Comparison of ENCODE assay signal across 16 mouse cellular contexts in genomic region chr16:45413497-45413896, GRCm38 (mm10). TPM values are rescaled to one million over a fixed set of nuclear protein-coding genes. Genes with fewer than 3 reads are reported as not detected.
DNase-seq lines count a peak whose midpoint lies in the region; ATAC-seq and TF ChIP-seq lines count a peak whose summit lies in the region.
"Had no signal": no experiment of that assay in that cellular context is flagged by ENCODE, and none has a peak within 500 bp of the region (broad histone marks: within the 10 kb centered on the region; RNA-seq: fewer than 3 reads in every experiment).

No protein-coding gene starts in this region.

- TF ChIP-seq POLR2A in brain, embryonic 14.5 days (IDR thresholded peaks at IDR 0.05; ENCODE audit: borderline replicate concordance, extremely low read depth, insufficient read depth, insufficient read length, poor library complexity, severe bottlenecking) = no peak

- H3K4me1 ChIP-seq in forebrain, embryonic 14.5 days (ENCODE audit: control insufficient read depth, insufficient read depth, low read length) = no peaks in the 10 kb centered on the region
- no peaks in the 10 kb centered on the region for H3K4me1 ChIP-seq in forebrain, embryonic 13.5 days
- H3K4me1 ChIP-seq in lung, embryonic 14.5 days (ENCODE audit: insufficient read depth) = no peaks in the 10 kb centered on the region
- no peaks in the 10 kb centered on the region for H3K4me1 ChIP-seq in hindbrain, embryonic 13.5 days (replicated peaks)
- H3K4me1 ChIP-seq: neural tube, embryonic 12.5 days had no signal

- H3K4me3 ChIP-seq in forebrain, embryonic 14.5 days (ENCODE audit: low read depth, low read length) = no peak overlapping the region
- H3K4me3 ChIP-seq in forebrain, embryonic 13.5 days = no peak overlapping the region
- H3K4me3 ChIP-seq in lung, embryonic 14.5 days (ENCODE audit: low read depth, low read length) = no peak overlapping the region
- no peak overlapping the region for H3K4me3 ChIP-seq in hindbrain, embryonic 13.5 days
- H3K4me3 ChIP-seq: neural tube, embryonic 12.5 days had no signal

- no peak for ATAC-seq in forebrain, embryonic 14.5 days
- no peak for ATAC-seq in forebrain, embryonic 13.5 days
- no peak for ATAC-seq in lung, embryonic 14.5 days (ENCODE audit: insufficient read depth)
- no peak for ATAC-seq in hindbrain, embryonic 13.5 days (ENCODE audit: low FRiP score)
- ATAC-seq: hindbrain, embryonic 16.5 days had no signal

- DNase-seq in forebrain, embryonic 14.5 days (ENCODE audit: low spot score) = peak; percentile 28
- DNase-seq in lung, embryonic 14.5 days = no peak
- DNase-seq in lung, postnatal 4 days = no peak
- DNase-seq in brain, embryonic 14.5 days (ENCODE audit: low read depth) = peak; percentile 34
- peak; percentile 80 for DNase-seq in splenic B cell, adult 2 months (ENCODE audit: low read depth, low spot score)
- DNase-seq in ovary, adult 18-20 months (ENCODE audit: low spot score) = no peak
- DNase-seq: adrenal gland, postnatal 10 days; cerebellum, adult 9-11 months; left cerebral cortex, postnatal 4 days; spleen, adult 18-20 months; thymus, postnatal 4 days had no signal

- no peaks in the 10 kb centered on the region for H3K27me3 ChIP-seq in forebrain, embryonic 14.5 days (replicated peaks; ENCODE audit: control insufficient read depth, insufficient read depth, low read length)
- no peaks in the 10 kb centered on the region for H3K27me3 ChIP-seq in forebrain, embryonic 13.5 days
- no peaks in the 10 kb centered on the region for H3K27me3 ChIP-seq in lung, embryonic 14.5 days (ENCODE audit: insufficient read depth, low read length)
- no peaks in the 10 kb centered on the region for H3K27me3 ChIP-seq in splenic B cell, adult 2 months (ENCODE audit: control insufficient read depth, insufficient read depth, low read length, poor library complexity, severe bottlenecking)
- no peaks in the 10 kb centered on the region for H3K27me3 ChIP-seq in hindbrain, embryonic 13.5 days
- H3K27me3 ChIP-seq: neural tube, embryonic 12.5 days had no signal

- TF ChIP-seq CTCF in lung, embryonic 14.5 days (IDR thresholded peaks at IDR 0.05; ENCODE audit: low read depth) = peak; percentile 29; the same call in 1 of the 2 replicates
- no peak for TF ChIP-seq CTCF in brain, embryonic 14.5 days (IDR thresholded peaks at IDR 0.05; ENCODE audit: borderline replicate concordance, extremely low read depth, insufficient read depth, insufficient read length)

- H3K27ac ChIP-seq in forebrain, embryonic 14.5 days (ENCODE audit: low read depth, low read length) = no peak overlapping the region
- no peak overlapping the region for H3K27ac ChIP-seq in forebrain, embryonic 13.5 days
- H3K27ac ChIP-seq in lung, embryonic 14.5 days (ENCODE audit: low read depth) = no peak overlapping the region
- H3K27ac ChIP-seq in hindbrain, embryonic 13.5 days = no peak overlapping the region
- H3K27ac ChIP-seq: macrophage; neural tube, embryonic 12.5 days had no signal

- H3K9me3 ChIP-seq in forebrain, embryonic 14.5 days (replicated peaks; ENCODE audit: control insufficient read depth, low read length) = no peaks in the 10 kb centered on the region
- H3K9me3 ChIP-seq in forebrain, embryonic 13.5 days (replicated peaks) = no peaks in the 10 kb centered on the region
- H3K9me3 ChIP-seq in lung, embryonic 14.5 days (ENCODE audit: low read depth, low read length) = no peaks in the 10 kb centered on the region
- no peaks in the 10 kb centered on the region for H3K9me3 ChIP-seq in hindbrain, embryonic 13.5 days
- H3K9me3 ChIP-seq: neural tube, embryonic 12.5 days had no signal

- H3K4me2 ChIP-seq in forebrain, embryonic 14.5 days (ENCODE audit: low read length) = no peak overlapping the region
- H3K4me2 ChIP-seq in forebrain, embryonic 13.5 days = no peak overlapping the region
- no peak overlapping the region for H3K4me2 ChIP-seq in lung, embryonic 14.5 days
- H3K4me2 ChIP-seq in hindbrain, embryonic 13.5 days = no peak overlapping the region
- H3K4me2 ChIP-seq: neural tube, embryonic 12.5 days had no signal

- no peaks in the 10 kb centered on the region for H3K36me3 ChIP-seq in forebrain, embryonic 14.5 days (ENCODE audit: control insufficient read depth, insufficient read depth, low read length)
- H3K36me3 ChIP-seq in forebrain, embryonic 13.5 days (ENCODE audit: poor library complexity, severe bottlenecking) = no peaks in the 10 kb centered on the region
- no peaks in the 10 kb centered on the region for H3K36me3 ChIP-seq in lung, embryonic 14.5 days (ENCODE audit: insufficient read depth)
- no peaks in the 10 kb centered on the region for H3K36me3 ChIP-seq in splenic B cell, adult 2 months (ENCODE audit: control insufficient read depth, insufficient read depth, low read length, poor library complexity, severe bottlenecking)
- H3K36me3 ChIP-seq in hindbrain, embryonic 13.5 days = no peaks in the 10 kb centered on the region
- H3K36me3 ChIP-seq: neural tube, embryonic 12.5 days had no signal

- no peak overlapping the region for H3K9ac ChIP-seq in forebrain, embryonic 14.5 days (ENCODE audit: low read length)
- no peak overlapping the region for H3K9ac ChIP-seq in forebrain, embryonic 13.5 days
- no peak overlapping the region for H3K9ac ChIP-seq in lung, embryonic 14.5 days
- H3K9ac ChIP-seq in hindbrain, embryonic 13.5 days = no peak overlapping the region
- H3K9ac ChIP-seq: neural tube, embryonic 12.5 days had no signal

RNA-seq across cellular contexts. Expression of gene Cd200, which starts 4.6 kb away (rescaled TPM):
- 209 and 237 TPM in 2 replicates for polyA plus RNA-seq in forebrain, embryonic 14.5 days (2014; fragmentation: Nextera tagmentation; extraction: Ambion mirVana)
- polyA plus RNA-seq in forebrain, embryonic 13.5 days (2015; fragmentation: Nextera tagmentation; extraction: Ambion mirVana) = 102 and 126 TPM in 2 replicates
- 66.1 and 68.1 TPM in 2 replicates for polyA plus RNA-seq in lung, embryonic 14.5 days (2014; fragmentation: Nextera tagmentation; extraction: Ambion mirVana)
- polyA plus RNA-seq in brain, embryonic 14.5 days (2012; rRNA removed) = 179 and 203 TPM in 2 replicates
- 244 and 255 TPM in 2 replicates for polyA plus RNA-seq in hindbrain, embryonic 13.5 days (2015; fragmentation: Nextera tagmentation; extraction: Ambion mirVana)

Comparison
In these comparisons a context has a peak if more than half of its experiments do, and no peak if none do; other contexts are left out.
1. DNase-seq: peak in forebrain, embryonic 14.5 days (single experiment), brain, embryonic 14.5 days (single experiment) and splenic B cell, adult 2 months (single experiment); none in lung, embryonic 14.5 days (single experiment), lung, postnatal 4 days (0 of 2) and ovary, adult 18-20 months (single experiment).